ENCODE assay signal across 7 mouse cellular contexts in genomic region chr4:130662979-130663725, GRCm38 (mm10). TPM values are rescaled to one million over a fixed set of nuclear protein-coding genes. Genes with fewer than 3 reads are reported as not detected.
A peak's percentile ranks its signal among the peaks of the same experiment; 100 is the strongest.
DNase-seq lines count a peak whose midpoint lies in the region; ATAC-seq lines count a peak whose summit lies in the region.

Gene Pum1, plus strand, starts transcription at chr4:130663321.

- H3K9me3 ChIP-seq in embryonic facial prominence, embryonic 11.5 days (replicated peaks; ENCODE audit: control insufficient read depth, low read length): no peaks in the 10 kb centered on the region
- H3K9me3 ChIP-seq in limb, embryonic 11.5 days (ENCODE audit: control insufficient read depth, low read length): no peaks in the 10 kb centered on the region
- no peaks in the 10 kb centered on the region for H3K9me3 ChIP-seq in midbrain, embryonic 14.5 days (ENCODE audit: control insufficient read depth, low read length)

- DNase-seq in adrenal gland, postnatal 14 days: peak; percentile 95
- peak; percentile 97 for DNase-seq in embryonic facial prominence, embryonic 11.5 days (ENCODE audit: low spot score)
- DNase-seq in heart, adult 11 months: peak; percentile 99
- DNase-seq in kidney, adult 18-20 months: peak; percentile 89
- peak; percentile 96 for DNase-seq in limb, embryonic 11.5 days (ENCODE audit: low spot score)
- peak; percentile 98 for DNase-seq in midbrain, embryonic 14.5 days
- peak; percentile 83 to 84 for DNase-seq in spleen, adult 18-20 months

- peak within 1 kb of the TSS; percentile 98 for H3K9ac ChIP-seq in embryonic facial prominence, embryonic 11.5 days (replicated peaks; ENCODE audit: low read length)
- H3K9ac ChIP-seq in limb, embryonic 11.5 days (ENCODE audit: low read length): peak within 1 kb of the TSS; percentile 99
- H3K9ac ChIP-seq in midbrain, embryonic 14.5 days (replicated peaks; ENCODE audit: low read length): peak within 1 kb of the TSS; percentile 97

- H3K36me3 ChIP-seq in embryonic facial prominence, embryonic 11.5 days (replicated peaks; ENCODE audit: control insufficient read depth, insufficient read depth, low read depth, low read length): no peaks in the 10 kb centered on the region
- no peaks in the 10 kb centered on the region for H3K36me3 ChIP-seq in limb, embryonic 11.5 days (ENCODE audit: control insufficient read depth, insufficient read depth, low read length)
- no peaks in the 10 kb centered on the region for H3K36me3 ChIP-seq in midbrain, embryonic 14.5 days (ENCODE audit: control insufficient read depth, insufficient read depth, low read length)

- H3K4me3 ChIP-seq in embryonic facial prominence, embryonic 11.5 days (ENCODE audit: low read depth, low read length): peak within 1 kb of the TSS; percentile 87
- peak within 1 kb of the TSS; percentile 94 for H3K4me3 ChIP-seq in limb, embryonic 11.5 days (ENCODE audit: low read depth, low read length)
- H3K4me3 ChIP-seq in midbrain, embryonic 14.5 days (replicated peaks; ENCODE audit: low read depth, low read length): peak within 1 kb of the TSS; percentile 96

- no peaks in the 10 kb centered on the region for H3K4me1 ChIP-seq in embryonic facial prominence, embryonic 11.5 days (ENCODE audit: control insufficient read depth, insufficient read depth, low read length)
- H3K4me1 ChIP-seq in limb, embryonic 11.5 days (ENCODE audit: control insufficient read depth, insufficient read depth, low read length): peaks cover 7% of the 10 kb centered on the region; the same call in 1 of the 2 replicates
- peaks cover 26% of the 10 kb centered on the region for H3K4me1 ChIP-seq in midbrain, embryonic 14.5 days (ENCODE audit: control insufficient read depth, insufficient read depth, low read length)

- peak within 1 kb of the TSS; percentile 56 for H3K4me2 ChIP-seq in embryonic facial prominence, embryonic 11.5 days (ENCODE audit: low read depth, low read length)
- peak within 1 kb of the TSS; percentile 72 for H3K4me2 ChIP-seq in limb, embryonic 11.5 days (ENCODE audit: low read depth, severe bottlenecking)
- H3K4me2 ChIP-seq in midbrain, embryonic 14.5 days (ENCODE audit: low read length): peak within 1 kb of the TSS; percentile 90

- peak within 1 kb of the TSS; percentile 89 for H3K27ac ChIP-seq in embryonic facial prominence, embryonic 11.5 days (replicated peaks; ENCODE audit: low read depth, low read length)
- peak within 1 kb of the TSS; percentile 98 for H3K27ac ChIP-seq in limb, embryonic 11.5 days (replicated peaks; ENCODE audit: low read depth, low read length)
- peak within 1 kb of the TSS; percentile 98 for H3K27ac ChIP-seq in midbrain, embryonic 14.5 days (replicated peaks; ENCODE audit: low read depth, low read length)

- no peaks in the 10 kb centered on the region for H3K27me3 ChIP-seq in embryonic facial prominence, embryonic 11.5 days (ENCODE audit: control insufficient read depth, insufficient read depth, low read length)
- no peaks in the 10 kb centered on the region for H3K27me3 ChIP-seq in limb, embryonic 11.5 days (ENCODE audit: control insufficient read depth, insufficient read depth, low read length)
- no peaks in the 10 kb centered on the region for H3K27me3 ChIP-seq in midbrain, embryonic 14.5 days (ENCODE audit: control insufficient read depth, insufficient read depth, low read length)

- under 1% methylated on average over 70 of the region's 90 CpGs for WGBS in embryonic facial prominence, embryonic 11.5 days
- WGBS in limb, embryonic 11.5 days: under 1% methylated on average over 86 of the region's 90 CpGs
- WGBS in midbrain, embryonic 14.5 days: under 1% methylated on average over 90 of the region's 90 CpGs

- peak; percentile 94 for ATAC-seq in embryonic facial prominence, embryonic 11.5 days (replicated peaks; ENCODE audit: insufficient number of reproducible peaks, low FRiP score, low TSS enrichment, low read depth)
- ATAC-seq in limb, embryonic 11.5 days (ENCODE audit: insufficient number of reproducible peaks, low FRiP score, low TSS enrichment, low read depth): peak; percentile 92
- peak; percentile 94 for ATAC-seq in midbrain, embryonic 14.5 days (ENCODE audit: low FRiP score, low TSS enrichment)

RNA-seq across cellular contexts. Expression of gene Pum1, which starts in this region (rescaled TPM):
- total RNA-seq in adrenal gland, postnatal 14 days (2021): 78.5 and 84.8 TPM in 2 replicates
- 88.5 and 96.1 TPM in 2 replicates for polyA plus RNA-seq in embryonic facial prominence, embryonic 11.5 days (2014; fragmentation: Nextera tagmentation; extraction: Ambion mirVana)
- polyA plus RNA-seq in limb, embryonic 11.5 days (2014; fragmentation: Nextera tagmentation; extraction: Ambion mirVana): 115 and 120 TPM in 2 replicates
- polyA plus RNA-seq in midbrain, embryonic 14.5 days (2014; fragmentation: Nextera tagmentation; extraction: Ambion mirVana): 91.3 and 116 TPM in 2 replicates

Comparison
In these comparisons a context has a peak if more than half of its experiments do, and no peak if none do; other contexts are left out.
1. Peak in every context shown above with its lines: DNase-seq, ATAC-seq, H3K4me3 ChIP-seq and H3K27ac ChIP-seq.